Mouse (Mus musculus) spleen, postnatal 4 days (tissue): ENCODE data around the gene Hpse2.

Source experiments
- DNase-seq, 2 experiments: peaks; one replicate each; pipeline ENCODE4 v3.0.0; 2022; ENCODE audit warnings: low spot score in 2 of 2

Hpse2 gene

DNA sequence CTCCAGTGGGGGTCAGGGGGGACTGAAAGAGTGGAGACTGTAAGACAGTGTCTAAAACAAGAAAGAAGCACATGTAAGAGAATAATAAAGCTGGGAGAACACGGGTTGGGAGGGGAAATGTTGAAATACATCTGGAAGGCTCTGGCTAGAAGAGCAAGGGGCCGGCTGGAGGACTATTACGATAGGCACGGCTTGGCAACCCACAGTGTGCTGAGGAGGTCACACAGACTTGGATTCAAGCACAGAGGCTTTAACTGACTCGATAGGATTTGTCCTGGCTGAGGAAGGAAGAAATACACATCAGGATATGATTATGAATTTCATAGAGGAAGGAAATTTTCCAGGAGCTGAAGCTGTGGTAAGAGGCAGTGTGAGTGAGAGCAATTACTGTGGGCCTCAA, 414.4 kb downstream of the Hpse2 start:
- DNase-seq = no peak

DNA sequence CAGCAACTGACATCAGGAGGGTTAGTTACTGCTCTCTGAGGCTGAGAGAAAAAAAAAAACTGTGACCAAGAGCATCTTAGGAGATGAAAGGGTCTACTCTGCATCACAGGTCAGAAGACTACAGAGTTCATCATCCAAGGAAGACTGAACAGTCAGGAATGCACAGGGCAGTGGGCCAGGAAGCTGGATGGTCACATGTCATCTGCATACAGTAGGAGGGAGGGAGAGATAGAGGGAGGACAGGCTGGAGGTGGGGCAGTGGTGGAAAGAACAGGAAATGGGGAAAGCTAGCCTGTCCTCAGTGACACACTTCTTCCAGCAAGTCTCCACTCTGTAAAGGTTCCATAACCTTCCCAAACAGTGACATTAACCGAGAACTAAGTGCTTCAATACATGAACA, 423.0 kb downstream of the Hpse2 start:
- DNase-seq = no peak

DNA sequence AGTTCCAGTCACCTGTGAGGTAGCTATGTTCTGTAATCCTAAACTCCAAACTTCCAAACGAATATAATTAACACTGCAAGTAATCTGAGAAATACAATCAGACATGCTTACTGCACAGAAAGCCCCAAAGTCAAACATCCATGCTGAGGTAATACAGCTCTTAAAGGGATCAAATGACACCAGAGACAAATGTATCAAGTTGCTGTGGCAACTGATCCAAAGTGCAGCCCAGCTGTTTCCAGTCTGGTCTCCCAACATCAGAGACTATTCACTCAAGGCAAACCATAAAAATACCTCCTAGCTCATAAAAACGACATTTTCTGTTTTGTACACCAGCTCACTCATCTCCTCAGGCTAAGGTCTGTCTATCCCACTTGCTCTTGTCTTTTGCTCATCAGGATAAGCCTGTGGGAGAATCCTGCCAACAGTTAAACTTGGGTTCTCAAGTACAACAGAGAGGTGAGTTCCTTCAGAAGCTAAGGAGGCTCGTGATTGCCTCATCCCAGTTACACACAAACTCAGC, 440.0 kb downstream of the Hpse2 start:
- DNase-seq = no peak

DNA sequence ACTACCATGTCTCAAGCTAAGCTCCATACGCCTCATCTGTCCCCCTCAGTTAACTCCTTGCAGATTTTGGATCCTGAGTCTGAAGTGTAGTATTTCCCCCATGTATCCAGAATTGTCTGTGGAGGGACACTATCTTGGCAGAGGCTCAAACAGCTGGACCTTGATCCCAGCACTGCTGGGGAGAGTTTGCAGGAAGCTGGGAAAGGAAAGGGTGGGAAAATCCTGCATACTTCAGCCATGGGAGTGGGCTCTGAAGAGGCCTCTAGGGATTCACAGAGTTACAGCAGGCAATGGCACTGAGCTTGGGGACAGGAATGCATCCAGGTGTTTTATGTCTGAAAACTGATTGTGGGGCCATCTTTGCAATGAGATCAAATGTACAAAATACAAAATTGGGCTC, 450.6 kb downstream of the Hpse2 start:
- DNase-seq = no peak

DNA sequence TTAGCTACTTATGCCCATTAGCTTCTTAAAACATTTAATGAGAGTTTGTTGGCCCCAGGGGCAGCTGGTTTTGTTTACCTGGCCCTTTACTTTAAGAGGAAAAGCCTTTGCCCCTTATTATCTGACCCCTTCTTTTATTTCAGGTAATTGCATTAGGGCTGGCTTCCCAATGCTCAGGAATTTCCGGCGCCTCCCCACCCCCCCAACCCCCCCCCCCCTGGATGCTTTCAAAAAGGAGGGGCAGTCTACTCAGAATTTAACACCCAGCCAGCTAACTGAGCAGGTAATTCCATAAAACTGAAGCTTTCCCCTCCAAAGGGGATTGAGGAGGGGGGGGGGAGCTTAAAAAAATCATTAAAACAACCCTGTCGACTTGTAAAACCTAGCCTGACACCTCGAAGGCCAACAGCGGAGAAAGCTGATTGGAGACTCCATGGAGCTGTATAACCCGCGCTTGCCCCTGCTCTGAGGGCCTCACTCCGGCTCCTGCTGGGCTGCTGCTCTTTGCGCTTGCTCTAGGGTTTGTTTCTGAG, 451.4 kb downstream of the Hpse2 start:
- DNase-seq = no peak

DNA sequence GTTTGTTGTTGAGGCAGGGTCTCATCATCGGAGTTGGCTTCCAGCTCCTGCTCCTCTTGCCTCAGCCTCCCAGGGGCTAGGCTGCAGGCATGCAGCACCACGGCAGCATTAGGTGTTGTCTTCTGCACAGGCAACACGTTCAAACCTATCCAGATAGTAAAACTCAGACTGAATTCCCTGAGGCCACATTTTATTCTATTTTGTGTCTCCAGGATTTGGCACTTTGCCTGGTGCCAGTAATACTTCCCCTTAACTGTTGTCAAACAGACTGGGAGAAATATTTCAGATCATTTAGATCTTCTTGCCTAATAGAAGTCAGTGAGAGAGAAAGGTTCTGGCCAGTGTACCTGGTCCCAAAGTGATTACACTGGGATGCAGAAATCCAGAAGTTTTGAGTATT, 458.5 kb downstream of the Hpse2 start:
- no peak for DNase-seq

DNA sequence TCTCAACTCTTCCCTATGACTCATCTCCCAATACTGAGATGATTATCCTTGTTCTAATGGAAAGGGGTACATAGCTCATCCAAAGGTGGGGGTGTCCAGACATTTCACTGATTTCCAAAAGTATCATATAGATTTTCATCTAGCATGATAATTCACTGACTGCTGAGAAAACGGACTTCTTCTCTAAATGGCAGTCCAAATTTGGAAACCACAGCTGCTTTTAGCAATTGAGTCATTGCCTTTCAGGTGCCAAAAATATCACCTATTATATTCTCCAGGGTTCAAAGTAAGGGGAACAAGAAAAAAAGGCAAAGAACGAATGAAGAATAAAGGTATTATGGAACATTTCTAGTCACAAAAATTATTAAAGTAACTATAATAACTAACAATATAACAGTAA, 459.9 kb downstream of the Hpse2 start:
- no peak for DNase-seq

DNA sequence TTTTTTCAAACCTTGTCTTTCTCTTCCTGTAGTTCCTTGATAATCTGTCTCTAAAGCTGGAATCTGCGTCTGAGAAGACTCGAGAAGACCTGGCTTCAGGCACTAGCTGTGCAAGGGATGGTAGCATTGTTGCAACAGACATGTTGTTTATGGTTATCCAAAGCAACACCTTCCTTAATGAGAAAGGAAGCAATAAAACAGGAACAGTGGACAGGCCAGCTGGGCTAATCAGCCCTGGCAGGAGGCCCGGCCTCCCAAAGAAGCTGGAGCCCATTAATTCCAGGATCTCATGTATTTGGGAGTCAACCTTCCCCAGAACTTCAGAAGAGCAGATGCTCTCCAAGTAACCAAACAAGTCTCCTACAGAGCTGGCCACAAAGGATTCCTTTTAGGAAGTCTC, 465.5 kb downstream of the Hpse2 start:
- no peak for DNase-seq

DNA sequence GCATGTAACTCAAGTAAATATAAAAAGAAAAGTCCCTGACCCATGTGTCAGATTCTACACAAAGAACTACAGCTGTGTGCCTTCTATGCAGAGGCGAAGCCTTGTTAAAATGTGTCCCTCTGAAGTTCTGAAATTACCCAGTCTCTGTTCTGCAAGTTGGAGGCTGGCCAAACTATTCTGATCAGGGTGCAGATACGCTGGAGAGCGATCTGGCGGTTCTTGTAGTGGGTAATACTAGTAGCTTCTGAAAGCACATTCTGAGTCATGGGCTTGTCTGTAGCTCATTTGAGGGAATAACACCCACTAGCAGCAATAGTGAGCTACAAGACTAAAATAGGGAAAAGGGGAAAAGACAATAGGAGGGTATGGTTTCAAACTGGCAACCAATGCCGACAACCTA, 474.5 kb downstream of the Hpse2 start:
- no peak for DNase-seq

DNA sequence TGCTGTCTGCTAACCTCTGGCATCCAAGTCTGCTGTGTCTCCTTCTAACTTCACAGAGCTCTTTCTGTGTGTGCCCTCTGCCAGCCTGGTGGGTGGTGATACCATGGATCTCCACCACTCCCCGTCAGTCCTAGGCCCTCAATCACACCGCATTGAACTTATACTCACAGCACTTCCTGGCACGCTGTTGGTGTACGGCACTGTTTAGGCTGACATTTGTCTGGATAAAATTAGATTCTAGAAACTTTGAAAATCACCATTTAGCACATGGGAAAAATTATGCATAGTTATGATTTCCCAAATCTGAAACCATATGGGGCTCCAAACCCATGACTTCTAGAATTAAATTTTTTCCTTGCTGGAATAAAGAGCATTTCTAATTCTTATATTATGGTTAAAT, 478.4 kb downstream of the Hpse2 start:
- DNase-seq = no peak

DNA sequence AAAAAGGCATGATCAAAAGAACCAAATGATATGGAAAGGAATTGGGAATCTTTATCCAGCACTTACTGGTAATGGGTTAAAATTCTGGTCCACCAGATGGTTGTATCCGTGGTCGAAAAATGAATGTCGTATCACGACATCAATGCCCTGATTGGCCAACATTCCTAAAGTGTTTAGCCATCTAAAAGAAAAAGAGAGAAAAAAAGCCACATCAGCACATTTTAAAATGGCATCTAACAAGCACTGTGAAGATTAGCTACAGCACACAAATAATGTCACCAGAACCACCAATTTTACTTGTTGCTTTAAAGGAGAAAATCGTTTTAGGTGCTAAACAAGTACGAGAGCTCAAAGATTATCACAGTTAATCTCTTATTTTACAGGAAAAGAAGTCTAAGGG, 479.6 kb downstream of the Hpse2 start:
- DNase-seq = no peak

DNA sequence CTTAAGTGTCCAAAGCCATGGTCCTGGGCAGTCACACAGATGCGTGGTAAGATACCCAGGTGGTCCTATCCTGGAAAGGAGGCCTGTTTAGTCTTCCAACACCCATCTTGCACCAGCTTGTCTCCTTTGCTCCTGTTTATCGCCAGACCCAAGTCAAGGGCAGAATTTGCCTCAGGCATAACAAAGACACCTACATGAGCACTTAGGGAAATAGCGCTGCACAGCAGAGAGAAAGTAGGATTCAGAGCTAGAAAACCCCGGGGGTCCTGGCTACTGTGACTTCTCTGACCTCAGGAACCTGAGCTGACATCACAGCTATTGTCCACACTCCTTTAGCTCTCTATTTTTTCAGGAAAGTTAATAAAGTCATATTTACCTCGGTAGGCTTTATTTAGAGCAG, 481.8 kb downstream of the Hpse2 start:
- DNase-seq = no peak

DNA sequence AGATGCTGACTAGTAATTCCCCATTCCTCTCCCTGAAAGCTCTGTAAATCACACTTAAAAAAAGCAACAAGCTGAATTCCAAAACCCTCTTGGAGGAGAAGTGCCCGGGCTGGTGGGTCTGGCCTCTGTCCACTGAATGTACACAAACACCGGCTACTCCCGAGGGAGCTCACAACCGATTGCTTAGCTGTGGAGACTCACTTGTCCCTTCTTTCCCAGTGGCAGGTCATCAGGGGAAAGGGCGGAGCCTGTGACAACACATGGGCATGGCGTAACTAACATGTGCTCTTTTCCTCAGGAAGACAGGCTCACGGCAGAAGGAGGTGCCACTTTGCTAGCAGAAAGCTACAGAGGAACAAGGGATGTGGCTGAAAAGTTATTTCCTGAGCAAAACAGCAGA, 483.4 kb downstream of the Hpse2 start:
- no peak for DNase-seq

DNA sequence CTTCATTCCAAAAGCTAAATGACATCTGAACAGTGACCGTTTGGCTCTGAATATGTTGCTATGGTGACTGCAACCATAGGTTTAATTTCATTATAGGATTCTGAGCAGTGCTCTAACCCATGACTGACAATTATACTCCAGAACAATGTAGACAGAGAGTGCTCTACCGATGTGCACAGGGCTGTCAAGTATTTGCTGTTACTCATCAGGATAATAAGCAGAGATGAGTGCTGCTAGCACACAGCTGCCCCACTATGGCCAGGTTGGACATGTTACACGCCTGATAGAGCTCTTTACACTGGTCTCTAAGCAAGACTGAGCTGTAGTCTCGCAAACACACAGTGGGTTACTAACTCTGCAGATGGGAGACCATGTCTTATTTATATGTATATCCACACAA, 483.9 kb downstream of the Hpse2 start:
- DNase-seq = no peak

DNA sequence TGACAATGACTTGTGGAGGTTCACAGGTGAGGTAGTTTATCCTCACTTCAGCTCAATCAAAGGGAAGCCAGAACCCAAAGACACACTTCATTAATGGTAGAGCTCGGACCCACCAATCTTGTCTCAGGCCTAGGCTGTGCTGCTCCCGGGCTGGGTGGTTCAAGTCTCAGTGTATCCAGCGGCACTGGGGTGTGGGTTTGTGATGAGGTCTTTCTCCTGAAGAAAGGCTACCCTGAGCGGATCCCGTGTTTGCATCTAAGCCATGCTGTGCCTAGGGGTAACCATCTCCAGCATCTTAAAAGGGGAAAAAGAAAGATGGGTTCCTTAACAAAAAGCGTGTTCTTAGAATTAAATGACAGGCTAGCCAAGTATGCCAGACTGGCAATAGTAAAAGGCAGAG, 484.3 kb downstream of the Hpse2 start:
- DNase-seq = no peak

DNA sequence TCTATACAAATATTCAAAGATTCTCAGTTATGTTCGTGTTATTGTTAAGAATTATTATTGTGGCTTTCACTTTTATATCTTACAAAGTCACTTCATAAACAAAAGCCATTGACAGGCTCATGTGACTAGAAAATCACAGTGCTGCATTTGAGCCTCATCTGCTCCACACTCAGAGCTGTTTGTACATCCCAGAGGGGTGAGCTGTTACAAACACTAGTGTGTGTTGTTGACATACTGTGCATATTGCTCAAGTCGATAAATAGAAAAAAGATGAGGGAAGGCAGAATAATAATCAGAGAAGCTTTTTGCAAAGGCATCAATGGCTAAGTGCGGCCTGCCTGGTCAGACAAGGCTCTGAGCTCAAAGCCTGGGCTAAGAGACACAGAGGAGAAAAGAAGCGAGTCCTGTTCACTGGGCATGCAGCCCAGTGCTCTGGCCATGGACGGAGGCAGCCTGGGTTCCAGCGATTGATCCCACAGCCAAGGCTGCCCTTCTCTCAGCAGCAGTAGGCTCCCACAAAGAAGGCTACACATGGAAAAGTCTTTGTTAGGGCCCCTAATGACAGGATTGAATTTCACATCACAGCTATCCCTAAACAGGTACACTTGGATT, 485.6 kb downstream of the Hpse2 start:
- no peak for DNase-seq

DNA sequence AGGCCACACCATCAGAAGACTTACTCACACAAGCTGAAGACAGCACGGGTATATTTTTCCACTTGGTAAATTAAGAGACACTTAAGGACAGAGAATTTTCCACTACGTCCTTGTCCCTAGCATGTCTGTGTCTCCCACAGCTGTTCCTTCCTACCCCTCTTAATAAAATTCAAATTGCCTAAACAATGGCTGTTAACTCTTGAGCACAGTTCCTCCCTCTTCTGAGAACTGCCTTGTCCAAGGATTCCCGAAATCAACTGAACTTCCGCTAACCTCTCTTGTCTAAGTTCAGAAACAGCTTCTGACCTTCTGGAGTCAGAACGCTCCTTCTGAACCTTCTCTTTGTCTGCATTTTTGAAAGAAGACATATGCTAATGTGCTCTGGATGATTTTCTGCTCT, 496.6 kb downstream of the Hpse2 start:
- DNase-seq = no peak

DNA sequence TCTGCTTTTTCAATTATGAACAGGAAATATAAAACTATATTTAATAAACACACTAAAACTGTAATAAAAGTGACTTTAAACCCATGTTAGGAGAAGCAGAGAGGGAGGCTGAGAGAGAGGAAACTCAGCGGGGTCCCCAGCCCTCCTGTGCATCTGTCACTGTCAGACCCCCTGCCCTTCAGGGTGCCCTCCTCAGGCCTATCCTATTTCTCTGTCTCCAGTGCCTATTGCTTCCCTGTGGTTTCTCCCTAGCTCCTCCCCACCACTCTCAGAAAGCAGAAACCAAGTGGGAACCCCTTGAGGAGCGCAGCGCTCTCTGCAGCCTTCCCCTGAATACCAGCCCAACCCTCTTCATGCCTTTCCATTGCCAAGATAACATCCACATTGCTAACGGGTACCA, 510.5 kb downstream of the Hpse2 start:
- DNase-seq = no peak

DNA sequence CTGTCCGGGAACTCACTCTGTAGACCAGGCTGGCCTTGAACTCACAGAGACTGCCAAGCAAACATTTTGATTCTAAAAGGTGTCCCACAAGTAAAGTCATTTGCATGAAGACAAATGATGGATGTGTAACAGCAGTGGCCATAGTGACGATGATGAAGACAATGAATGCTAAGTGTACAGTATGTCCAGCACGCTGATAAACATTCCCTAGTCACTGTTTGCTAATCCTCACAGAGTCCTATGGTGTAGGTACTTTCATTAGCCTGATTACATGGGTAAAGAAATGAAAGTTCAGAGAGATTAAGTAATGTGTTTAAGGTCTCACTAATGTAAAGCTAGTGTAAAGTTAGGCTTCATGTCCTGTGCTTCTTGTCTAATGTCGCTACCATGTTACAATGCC, 511.6 kb downstream of the Hpse2 start:
- DNase-seq = no peak

DNA sequence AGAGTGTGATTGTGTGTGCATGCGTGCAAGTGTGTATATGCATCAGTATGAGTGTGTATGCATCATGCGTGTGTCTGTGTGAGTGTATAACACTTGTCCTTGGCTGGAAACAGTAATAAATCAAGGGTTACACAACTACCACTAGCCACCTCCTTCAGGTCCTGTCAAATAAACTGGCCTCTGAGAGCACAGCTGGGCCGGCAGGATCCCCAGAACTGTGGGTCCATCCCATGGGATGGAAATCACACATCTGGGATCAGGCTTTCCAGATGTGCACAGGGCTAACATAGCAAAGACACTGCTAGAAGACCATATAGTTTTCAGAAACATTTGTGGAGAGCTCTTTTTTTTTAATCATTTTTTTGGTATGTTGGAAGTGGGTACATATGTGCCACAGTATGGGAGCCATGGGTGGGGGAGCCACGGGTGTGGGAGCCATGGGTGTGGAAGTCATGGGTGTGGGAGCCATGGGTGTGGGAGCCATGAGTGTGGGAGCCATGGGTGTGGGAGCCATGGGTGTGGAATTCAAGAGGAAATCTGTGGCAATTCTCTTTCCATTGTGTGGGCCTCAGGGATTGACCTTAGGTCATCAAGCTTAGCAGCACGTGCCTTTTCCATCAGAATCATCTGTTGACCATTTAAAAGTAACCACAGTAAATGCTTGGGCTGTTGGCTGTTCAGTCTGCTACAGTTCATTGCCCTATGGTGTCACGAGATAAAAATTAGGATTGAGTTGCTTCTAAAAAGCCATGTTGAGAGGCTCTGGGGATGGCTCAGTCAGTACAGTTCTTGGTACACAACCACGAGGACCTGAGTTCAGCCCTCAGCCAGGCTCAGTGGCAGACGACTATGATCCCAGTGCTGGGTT, 518.3 kb downstream of the Hpse2 start:
- no peak for DNase-seq

DNA sequence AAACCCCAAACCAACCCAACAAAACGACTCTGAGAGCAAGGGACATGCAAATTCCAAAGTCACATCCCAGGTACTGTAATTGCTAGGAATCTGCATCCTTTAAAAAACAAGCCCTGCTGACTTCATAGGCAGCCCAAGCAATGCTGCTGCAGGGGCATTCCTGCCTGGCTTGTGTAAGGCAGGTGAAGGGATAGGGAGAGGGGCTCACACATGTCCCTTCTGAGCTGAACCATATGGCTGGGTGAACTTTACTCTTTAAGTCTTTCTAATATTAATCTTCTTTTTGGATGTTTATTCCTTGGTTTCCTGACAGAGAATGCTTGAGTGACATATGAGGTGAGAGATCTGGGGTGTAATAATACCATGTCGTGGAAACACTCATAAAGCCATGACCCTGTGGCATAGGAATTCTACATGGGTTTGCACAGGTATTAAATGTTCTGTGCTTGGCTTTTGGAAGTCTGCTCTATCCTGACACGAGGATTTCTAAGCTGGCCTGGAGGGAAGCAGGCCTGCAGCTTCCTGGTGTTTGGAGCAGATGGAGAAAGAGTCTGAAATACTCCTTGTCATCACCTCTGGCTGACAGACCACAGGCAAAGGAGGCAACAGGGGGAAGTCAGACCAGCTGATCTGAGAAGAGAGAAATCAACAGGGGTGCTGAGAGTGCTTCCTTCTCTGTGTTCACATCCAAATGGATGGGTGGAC, 519.0 kb downstream of the Hpse2 start:
- no peak for DNase-seq

DNA sequence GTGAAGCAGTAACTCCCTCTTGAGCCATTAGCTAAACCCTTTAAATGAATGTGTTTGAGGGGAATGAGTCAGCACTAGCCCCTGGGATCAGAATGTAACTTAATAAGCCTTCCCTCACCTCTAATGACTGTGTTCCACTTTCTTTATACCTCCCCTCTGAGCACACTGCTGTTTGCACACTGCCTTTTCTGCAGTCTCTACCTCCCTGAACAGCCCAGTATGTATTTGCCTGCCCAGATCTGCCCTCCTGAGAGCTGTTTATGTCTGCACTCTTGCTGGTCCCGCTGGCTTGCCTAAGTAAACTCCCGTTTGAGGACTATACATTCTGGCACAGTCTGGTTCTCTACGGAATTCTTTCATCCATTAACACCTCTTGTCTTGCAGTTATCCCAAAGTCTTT, 525.1 kb downstream of the Hpse2 start:
- DNase-seq = no peak

DNA sequence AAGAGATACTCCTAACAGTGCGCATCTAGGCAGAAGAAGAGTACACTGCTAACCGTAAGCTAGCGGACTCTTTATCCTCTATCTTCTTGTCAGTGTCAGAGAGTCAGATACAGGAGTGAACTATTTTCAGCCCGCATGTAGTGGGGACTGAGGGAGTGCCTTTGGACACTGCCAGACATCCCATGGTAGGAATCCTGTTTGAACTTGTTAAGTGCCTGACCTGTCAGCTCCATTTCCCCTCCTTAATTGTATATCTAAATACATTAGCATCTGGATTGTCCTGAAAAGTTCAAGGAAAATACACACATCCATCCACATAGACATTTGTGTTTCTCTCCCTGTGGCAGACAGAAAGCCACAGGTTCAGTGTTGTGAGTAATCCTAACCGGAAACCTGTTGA, 531.1 kb downstream of the Hpse2 start:
- DNase-seq = no peak
